Mouse (Mus musculus) forebrain, embryonic 16.5 days (tissue): ENCODE data around the gene Lamb3. TPM values are rescaled to one million over a fixed set of nuclear protein-coding genes. Genes with fewer than 3 reads are reported as not detected.
A peak's percentile ranks its signal among the peaks of the same experiment; 100 is the strongest.

ENCODE experiments used
- ATAC-seq: fragments of 200-750 bp; cut with Nextera tagmentation; 2 replicates; pipeline ENCODE4 v1.8.0; 2017; ENCODE audit warnings: mild to moderate bottlenecking, moderate library complexity
- H3K27ac ChIP-seq: fragments of 300-500 bp; sonication (generic); 2 replicates; pipeline ENCODE4 v1.5.1; 2014; ENCODE audit warnings: low read length, control low read depth
- H3K27me3 ChIP-seq: fragments of 300-500 bp; sonication (generic); replicated peaks from 2 replicates; pipeline ENCODE4 v1.6.1; 2014; ENCODE audit warnings: low read length; ENCODE audit not compliant: control insufficient read depth, insufficient read depth
- H3K36me3 ChIP-seq: fragments of 300-500 bp; sonication (generic); 2 replicates; pipeline ENCODE4 v1.6.1; 2014; ENCODE audit not compliant: control insufficient read depth, insufficient read depth
- H3K4me1 ChIP-seq: fragments of 300-500 bp; sonication (generic); replicated peaks from 2 replicates; pipeline ENCODE4 v1.6.1; 2014; ENCODE audit warnings: low read length; ENCODE audit not compliant: control insufficient read depth, insufficient read depth
- H3K4me2 ChIP-seq: fragments of 300-500 bp; sonication (generic); 2 replicates; pipeline ENCODE4 v1.6.1; 2014; ENCODE audit warnings: mild to moderate bottlenecking, low read length, control low read depth
- H3K4me3 ChIP-seq: fragments of 300-500 bp; sonication (generic); replicated peaks from 2 replicates; pipeline ENCODE4 v1.5.1; 2014; ENCODE audit warnings: mild to moderate bottlenecking, low read length, control low read depth
- H3K9ac ChIP-seq: fragments of 300-500 bp; sonication (generic); replicated peaks from 2 replicates; pipeline ENCODE4 v1.6.1; 2014; ENCODE audit warnings: low read depth, low read length, control low read depth
- H3K9me3 ChIP-seq: fragments of 300-500 bp; sonication (generic); 2 replicates; pipeline ENCODE4 v1.6.1; 2016; ENCODE audit warnings: low read length; ENCODE audit not compliant: control insufficient read depth
- WGBS: fragments of 180-500 bp; shearing (Covaris S2); extraction: QIAGEN DNeasy Blood & Tissue Kit; methylation state at CpG from one replicate; pipeline ENCODE4 v1.1.7; 2014; 5-methylcytosine and 5-hydroxymethylcytosine counted together
- polyA plus RNA-seq: library from polyadenylated mRNA; unstranded; fragments of >200 nt; fragmentation: Nextera tagmentation; extraction: Ambion mirVana; gene quantifications from 2 replicates; pipeline ENCODE4 v1.2.1, GENCODE M21; 2015

The Lamb3 gene
- polyA plus RNA-seq, 1 experiment from 2014 or later = 0.58 TPM

GRCm38 (mm10) chr1:193263026-193263907, 55.8 kb downstream of the Lamb3 start:
- peaks cover 8% of the 10 kb centered on the region for H3K4me1 ChIP-seq
- H3K27ac ChIP-seq = peak overlapping the region; percentile 31; the same call in 1 of the 2 replicates
- no peak overlapping the region for H3K9ac ChIP-seq
- H3K9me3 ChIP-seq = no peaks in the 10 kb centered on the region
- H3K27me3 ChIP-seq = no peaks in the 10 kb centered on the region
- 61% methylated on average over 8 of the region's 8 CpGs for WGBS
- no peaks in the 10 kb centered on the region for H3K36me3 ChIP-seq
- no peak overlapping the region for H3K4me2 ChIP-seq
- no peak overlapping the region for H3K4me3 ChIP-seq
- ATAC-seq = no peak

GRCm38 (mm10) chr1:193263955-193264598, 56.6 kb downstream of the Lamb3 start, which contains the start of gene Hsd11b1:
TSS of gene Hsd11b1 (minus strand) at chr1:193264075.
- no peaks in the 10 kb centered on the region for H3K36me3 ChIP-seq
- no peak within 1 kb of the TSS for H3K9ac ChIP-seq
- H3K4me1 ChIP-seq = peaks cover 8% of the 10 kb centered on the region
- no peak for ATAC-seq
- H3K27me3 ChIP-seq = no peaks in the 10 kb centered on the region
- H3K9me3 ChIP-seq = no peaks in the 10 kb centered on the region
- peak within 1 kb of the TSS; percentile 31 for H3K27ac ChIP-seq
- H3K4me3 ChIP-seq = no peak within 1 kb of the TSS
- H3K4me2 ChIP-seq = no peak within 1 kb of the TSS
- 49% methylated on average over 5 of the region's 5 CpGs for WGBS

DNA sequence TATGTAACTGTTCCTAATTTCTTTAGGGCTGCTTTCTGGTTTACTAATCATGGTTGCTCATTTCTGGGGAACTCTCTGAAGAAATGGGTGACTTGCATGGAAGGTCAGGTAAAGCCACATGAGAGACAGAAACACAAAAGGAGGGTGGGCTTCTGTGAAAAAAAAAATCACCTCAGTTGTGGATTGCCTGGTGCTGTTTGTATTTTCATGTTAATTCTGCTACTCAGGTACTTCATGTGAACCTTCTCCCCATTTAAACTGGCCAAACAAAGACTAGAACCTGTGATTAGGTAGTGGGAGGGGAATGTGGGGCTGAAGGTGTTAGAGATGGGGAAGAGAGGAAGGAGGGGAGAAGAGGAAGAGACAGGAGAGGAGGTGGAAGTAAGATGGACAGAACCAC, 58.2 kb downstream of the Lamb3 start:
- Histone ChIP-seq H3K27me3 (no peaks in the 10 kb centered on the region), H3K27ac (no peak overlapping the region), H3K4me1 (peaks cover 8% of the 10 kb centered on the region), H3K9ac (no peak overlapping the region), H3K4me2 (no peak overlapping the region), H3K9me3 (no peaks in the 10 kb centered on the region), H3K4me3 (no peak overlapping the region), H3K36me3 (no peaks in the 10 kb centered on the region)
- no peak for ATAC-seq

- Histone ChIP-seq H3K27ac (no peak overlapping the region), H3K4me1 (peaks cover 16% of the 10 kb centered on the region), H3K4me3 (no peak overlapping the region), H3K9me3 (no peaks in the 10 kb centered on the region), H3K9ac (no peak overlapping the region), H3K4me2 (no peak overlapping the region), H3K27me3 (no peaks in the 10 kb centered on the region), H3K36me3 (no peaks in the 10 kb centered on the region)
- WGBS = 75% methylated on average over 6 of the region's 6 CpGs
- no peak for ATAC-seq
These were observed 63.7 kb downstream of the Lamb3 start for GRCm38 (mm10) chr1:193270965-193271763.

DNA sequence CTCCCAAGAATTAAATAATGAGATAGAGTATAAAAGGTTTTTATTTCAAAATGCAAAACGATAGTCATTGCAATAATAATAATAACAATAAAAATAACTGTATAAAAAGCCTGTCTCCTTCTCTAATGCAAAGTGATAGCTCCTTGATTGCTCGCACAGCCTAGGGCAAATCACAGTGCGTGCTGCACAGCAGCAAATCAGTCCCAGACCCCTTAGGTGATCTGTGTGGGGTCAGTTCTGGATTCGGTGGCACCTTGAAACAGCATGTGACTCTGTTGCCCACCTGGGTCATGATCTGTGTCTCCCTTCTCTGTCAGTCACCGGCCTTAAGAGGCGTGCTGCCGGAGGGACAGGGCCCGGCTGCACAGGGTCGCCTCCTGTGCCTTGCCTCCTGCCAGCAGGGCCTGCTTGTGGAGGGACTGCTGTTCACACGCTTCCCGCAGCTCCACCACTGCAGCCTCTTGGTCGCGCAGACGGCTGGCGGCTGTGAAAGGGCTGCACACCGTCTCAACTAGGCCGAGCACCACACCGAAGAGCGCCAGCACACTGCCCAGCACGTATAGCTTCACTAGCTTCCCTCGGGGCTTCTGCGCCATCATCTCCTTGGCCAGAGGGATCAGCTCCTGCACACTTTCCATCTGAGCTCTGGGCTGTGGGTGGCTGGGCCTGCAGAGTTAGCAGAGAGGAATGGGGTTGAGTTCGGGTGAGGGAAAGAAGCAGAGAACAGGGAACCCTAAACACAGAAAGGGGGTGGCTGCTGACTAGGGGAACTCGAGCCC, 64.8 kb downstream of the Lamb3 start:
- Histone ChIP-seq H3K4me3 (peak overlapping the region; percentile 29), H3K27ac (peak overlapping the region; percentile 37), H3K4me2 (peak overlapping the region; percentile 51), H3K9ac (peak overlapping the region; percentile 52), H3K27me3 (no peaks in the 10 kb centered on the region), H3K9me3 (no peaks in the 10 kb centered on the region), H3K4me1 (peaks cover 16% of the 10 kb centered on the region), H3K36me3 (no peaks in the 10 kb centered on the region)
- WGBS = 15% methylated on average over 24 of the region's 24 CpGs
- peak; percentile 74 for ATAC-seq

DNA sequence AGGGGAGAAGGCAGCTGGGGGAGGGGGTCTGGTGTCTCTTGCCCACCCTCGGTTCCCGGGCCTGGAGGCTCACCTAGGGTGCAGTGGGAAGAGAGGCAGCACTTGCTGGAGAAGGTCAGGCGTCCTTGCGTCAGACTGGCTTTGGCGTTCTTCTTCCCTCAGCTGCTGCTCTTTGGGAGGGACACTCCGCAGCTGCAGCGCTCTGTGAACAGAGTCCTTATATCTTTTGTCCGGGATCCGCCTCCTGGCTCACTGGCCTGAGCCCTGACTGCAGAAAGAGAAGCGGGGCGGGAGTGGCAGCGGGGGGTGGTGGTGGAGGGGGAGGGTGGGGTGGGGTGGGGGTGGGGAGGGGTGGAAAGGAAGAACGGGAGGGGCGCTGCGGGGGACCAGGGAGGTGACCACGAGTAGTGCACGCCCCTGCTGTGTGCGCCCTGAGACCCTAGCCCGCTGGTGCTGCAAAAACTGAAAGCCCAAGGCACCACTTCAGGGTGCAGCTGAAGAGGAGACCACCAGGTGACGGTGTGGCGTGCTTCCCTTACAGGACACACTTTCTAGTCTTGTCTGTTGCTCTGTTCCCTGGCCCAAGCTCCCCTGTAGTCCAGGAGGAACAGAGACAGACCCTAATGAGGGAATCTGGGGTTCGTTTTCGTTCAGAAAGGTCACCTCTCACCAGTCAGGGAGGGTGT, 65.6 kb downstream of the Lamb3 start, which contains the start of gene G0s2:
G0s2 (minus strand) TSS at position 302 of the 686 bp plus-strand sequence.
- H3K4me3 ChIP-seq = peak within 1 kb of the TSS; percentile 29
- no peaks in the 10 kb centered on the region for H3K27me3 ChIP-seq
- no peaks in the 10 kb centered on the region for H3K9me3 ChIP-seq
- peaks cover 16% of the 10 kb centered on the region for H3K4me1 ChIP-seq
- no peaks in the 10 kb centered on the region for H3K36me3 ChIP-seq
- peak; percentile 74 for ATAC-seq
- H3K27ac ChIP-seq = peak within 1 kb of the TSS; percentile 37
- 1% methylated on average over 18 of the region's 23 CpGs for WGBS
- peak within 1 kb of the TSS; percentile 51 for H3K4me2 ChIP-seq
- H3K9ac ChIP-seq = peak within 1 kb of the TSS; percentile 52

GRCm38 (mm10) chr1:193274407-193275071, 67.0 kb downstream of the Lamb3 start:
- ATAC-seq = no peak
- Histone ChIP-seq H3K9ac (no peak overlapping the region), H3K27me3 (no peaks in the 10 kb centered on the region), H3K9me3 (no peaks in the 10 kb centered on the region), H3K36me3 (no peaks in the 10 kb centered on the region), H3K27ac (no peak overlapping the region), H3K4me3 (no peak overlapping the region), H3K4me1 (peaks cover 16% of the 10 kb centered on the region), H3K4me2 (no peak overlapping the region)
- WGBS = 89% methylated on average over 8 of the region's 8 CpGs
